Mouse (Mus musculus) liver, embryonic 15.5 days (tissue): Measurements from ENCODE around the gene Upp2. TPM values are rescaled to one million over a fixed set of nuclear protein-coding genes. Genes with fewer than 3 reads are reported as not detected.

Experiments
- ATAC-seq: fragments of 200-750 bp; cut with Nextera tagmentation; 2 replicates; pipeline ENCODE4 v1.8.0; 2017; ENCODE audit warnings: moderate number of reproducible peaks, mild to moderate bottlenecking, moderate library complexity; ENCODE audit not compliant: insufficient read depth
- H3K27ac ChIP-seq: fragments of 300-500 bp; sonication (generic); replicated peaks from 2 replicates; pipeline ENCODE4 v1.5.1; 2015; ENCODE audit warnings: mild to moderate bottlenecking, inconsistent platforms
- H3K27me3 ChIP-seq: fragments of 300-500 bp; sonication (generic); 2 replicates; pipeline ENCODE4 v1.6.1; 2015; ENCODE audit warnings: mild to moderate bottlenecking, inconsistent platforms
- H3K36me3 ChIP-seq: fragments of 300-500 bp; sonication (generic); replicated peaks from 2 replicates; pipeline ENCODE4 v1.6.1; 2015; ENCODE audit warnings: moderate library complexity, mild to moderate bottlenecking, inconsistent platforms
- H3K4me1 ChIP-seq: fragments of 300-500 bp; sonication (generic); replicated peaks from 2 replicates; pipeline ENCODE4 v1.6.1; 2015; ENCODE audit warnings: inconsistent platforms
- H3K4me2 ChIP-seq: fragments of 300-500 bp; sonication (generic); 2 replicates; pipeline ENCODE4 v1.6.1; 2015; ENCODE audit warnings: moderate library complexity, mild to moderate bottlenecking, inconsistent platforms
- H3K4me3 ChIP-seq: fragments of 300-500 bp; sonication (generic); replicated peaks from 2 replicates; pipeline ENCODE4 v1.5.1; 2015; ENCODE audit warnings: mild to moderate bottlenecking, inconsistent platforms
- H3K9ac ChIP-seq: fragments of 300-500 bp; sonication (generic); 2 replicates; pipeline ENCODE4 v1.6.1; 2015; ENCODE audit warnings: moderate library complexity, mild to moderate bottlenecking, inconsistent platforms
- H3K9me3 ChIP-seq: fragments of 300-500 bp; sonication (generic); replicated peaks from 2 replicates; pipeline ENCODE4 v1.6.1; 2016; ENCODE audit warnings: inconsistent platforms
- WGBS: fragments of 180-500 bp; shearing (Covaris S2); methylation state at CpG from one replicate; pipeline ENCODE4 v1.1.7; 2015; ENCODE audit warnings: mixed read lengths; ENCODE audit not compliant: insufficient replicate concordance; 5-methylcytosine and 5-hydroxymethylcytosine counted together
- polyA plus RNA-seq: library from polyadenylated mRNA; unstranded; fragments of >200 nt; fragmentation: Nextera tagmentation; extraction: Ambion mirVana; gene quantifications from 2 replicates; pipeline ENCODE4 v1.2.1, GENCODE M21; 2015

Gene Upp2
- polyA plus RNA-seq, 1 experiment from 2014 or later, result 1.9 TPM

GRCm38 (mm10) chr2:58758081-58758480, 191.0 kb downstream of the Upp2 start:
- H3K4me2 ChIP-seq, result no peak overlapping the region
- no peaks in the 10 kb centered on the region for H3K9me3 ChIP-seq
- no peak overlapping the region for H3K27ac ChIP-seq
- no peaks in the 10 kb centered on the region for H3K27me3 ChIP-seq
- no peaks in the 10 kb centered on the region for H3K36me3 ChIP-seq
- H3K4me3 ChIP-seq, result no peak overlapping the region
- no peaks in the 10 kb centered on the region for H3K4me1 ChIP-seq
- no peak for ATAC-seq
- WGBS, result 49% methylated on average over 2 of the region's 2 CpGs
- H3K9ac ChIP-seq, result no peak overlapping the region

GRCm38 (mm10) chr2:58759676-58760075, 192.6 kb downstream of the Upp2 start:
- H3K9ac ChIP-seq, result no peak overlapping the region
- H3K4me1 ChIP-seq, result no peaks in the 10 kb centered on the region
- 31% methylated on average over 5 of the region's 5 CpGs for WGBS
- H3K4me2 ChIP-seq, result no peak overlapping the region
- no peak overlapping the region for H3K4me3 ChIP-seq
- no peaks in the 10 kb centered on the region for H3K36me3 ChIP-seq
- ATAC-seq, result no peak
- H3K27ac ChIP-seq, result no peak overlapping the region
- H3K9me3 ChIP-seq, result no peaks in the 10 kb centered on the region
- H3K27me3 ChIP-seq, result no peaks in the 10 kb centered on the region

DNA sequence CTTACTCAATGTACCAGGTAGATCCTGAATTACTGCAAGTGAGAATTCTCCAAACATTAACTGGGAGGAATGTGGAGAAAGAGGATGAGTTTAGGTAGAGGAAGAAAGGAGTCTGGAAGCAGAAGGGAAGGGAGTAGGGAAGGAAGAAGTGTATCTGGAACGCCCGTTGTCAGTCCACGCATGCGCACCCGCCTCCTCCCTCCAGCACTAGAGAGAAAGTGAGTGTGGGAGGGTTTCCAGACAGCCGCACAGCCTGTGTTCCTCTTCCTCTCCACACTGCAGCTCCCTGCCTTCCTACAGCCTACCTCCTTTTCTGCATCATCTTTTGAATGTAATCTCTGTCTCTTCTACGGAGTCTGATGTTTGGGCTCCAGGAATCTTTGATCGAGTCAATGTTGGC, 198.0 kb downstream of the Upp2 start:
- Histone ChIP-seq H3K4me2 (no peak overlapping the region), H3K4me1 (no peaks in the 10 kb centered on the region), H3K9me3 (no peaks in the 10 kb centered on the region), H3K36me3 (no peaks in the 10 kb centered on the region), H3K4me3 (no peak overlapping the region), H3K27ac (no peak overlapping the region), H3K9ac (no peak overlapping the region), H3K27me3 (no peaks in the 10 kb centered on the region)
- ATAC-seq, result no peak
- WGBS, result 69% methylated on average over 8 of the region's 8 CpGs

DNA sequence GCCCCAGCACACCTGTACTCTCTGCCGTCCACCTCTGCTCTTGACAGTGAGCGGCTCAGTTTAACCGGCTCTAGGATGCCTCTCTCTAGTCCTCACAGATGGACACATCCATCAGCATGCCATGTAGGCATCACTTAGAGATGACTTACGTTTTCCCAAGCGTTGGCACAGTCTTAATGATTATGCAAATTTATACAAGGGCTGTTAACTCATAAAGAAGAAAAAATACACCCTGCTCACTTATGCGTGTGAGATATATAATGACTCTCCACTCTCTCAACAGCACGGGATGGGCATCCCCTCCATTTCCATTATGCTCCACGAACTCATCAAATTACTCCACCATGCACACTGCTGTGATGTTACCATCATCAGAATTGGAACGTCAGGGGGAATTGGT, 206.7 kb downstream of the Upp2 start:
- H3K36me3 ChIP-seq, result no peaks in the 10 kb centered on the region
- ATAC-seq, result no peak
- no peaks in the 10 kb centered on the region for H3K9me3 ChIP-seq
- H3K27ac ChIP-seq, result no peak overlapping the region
- H3K9ac ChIP-seq, result no peak overlapping the region
- 64% methylated on average over 9 of the region's 9 CpGs for WGBS
- H3K4me3 ChIP-seq, result no peak overlapping the region
- no peaks in the 10 kb centered on the region for H3K4me1 ChIP-seq
- no peak overlapping the region for H3K4me2 ChIP-seq
- H3K27me3 ChIP-seq, result no peaks in the 10 kb centered on the region

GRCm38 (mm10) chr2:58778986-58779495, 211.9 kb downstream of the Upp2 start:
- no peaks in the 10 kb centered on the region for H3K9me3 ChIP-seq
- no peaks in the 10 kb centered on the region for H3K4me1 ChIP-seq
- H3K9ac ChIP-seq, result no peak overlapping the region
- H3K4me3 ChIP-seq, result no peak overlapping the region
- no peak overlapping the region for H3K4me2 ChIP-seq
- no peak overlapping the region for H3K27ac ChIP-seq
- no peak for ATAC-seq
- no peaks in the 10 kb centered on the region for H3K36me3 ChIP-seq
- WGBS, result 52% methylated on average over 3 of the region's 3 CpGs
- no peaks in the 10 kb centered on the region for H3K27me3 ChIP-seq

DNA sequence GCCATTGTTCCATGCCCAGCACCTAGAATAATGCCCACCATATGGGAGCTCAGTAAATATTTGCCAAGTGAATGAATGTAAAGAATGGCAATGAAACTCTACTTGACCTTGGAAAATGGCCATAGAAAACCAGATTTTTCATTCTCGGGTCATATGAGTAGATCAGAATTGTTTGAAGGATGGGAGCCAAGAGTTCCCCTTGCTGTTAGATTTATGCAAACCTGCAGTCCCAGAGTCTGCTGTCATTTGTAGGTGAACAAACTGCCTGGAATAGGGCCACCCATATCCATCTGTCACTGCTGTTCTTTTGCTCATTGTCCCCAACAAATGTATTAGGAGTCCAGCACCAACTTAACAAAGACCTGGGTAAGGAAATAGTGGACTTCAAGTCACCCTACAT, 216.4 kb downstream of the Upp2 start:
- WGBS, result 64% methylated on average over 1 of the region's 1 CpGs
- ATAC-seq, result no peak

GRCm38 (mm10) chr2:58786177-58786576, 219.1 kb downstream of the Upp2 start:
- ATAC-seq, result no peak
- Histone ChIP-seq H3K9ac (no peak overlapping the region), H3K9me3 (no peaks in the 10 kb centered on the region), H3K4me2 (no peak overlapping the region), H3K27me3 (no peaks in the 10 kb centered on the region), H3K27ac (no peak overlapping the region), H3K36me3 (no peaks in the 10 kb centered on the region), H3K4me1 (no peaks in the 10 kb centered on the region), H3K4me3 (no peak overlapping the region)
- 63% methylated on average over 3 of the region's 3 CpGs for WGBS

More for the DNA sequence above, 216.4 kb downstream of the Upp2 start:
- Histone ChIP-seq H3K9ac (no peak overlapping the region), H3K4me2 (no peak overlapping the region), H3K27ac (no peak overlapping the region), H3K36me3 (no peaks in the 10 kb centered on the region), H3K27me3 (no peaks in the 10 kb centered on the region), H3K9me3 (no peaks in the 10 kb centered on the region), H3K4me3 (no peak overlapping the region), H3K4me1 (no peaks in the 10 kb centered on the region)

- 60% methylated on average over 8 of the region's 8 CpGs for WGBS
- Histone ChIP-seq H3K9me3 (no peaks in the 10 kb centered on the region), H3K4me1 (no peaks in the 10 kb centered on the region), H3K36me3 (no peaks in the 10 kb centered on the region), H3K4me3 (no peak overlapping the region), H3K27me3 (no peaks in the 10 kb centered on the region), H3K27ac (no peak overlapping the region), H3K9ac (no peak overlapping the region), H3K4me2 (no peak overlapping the region)
- ATAC-seq, result no peak
Observed at GRCm38 (mm10) chr2:58786681-58787080, 219.6 kb downstream of the Upp2 start.

- Histone ChIP-seq H3K4me3 (no peak overlapping the region), H3K9me3 (no peaks in the 10 kb centered on the region), H3K36me3 (no peaks in the 10 kb centered on the region), H3K4me2 (no peak overlapping the region), H3K27ac (no peak overlapping the region), H3K4me1 (no peaks in the 10 kb centered on the region), H3K27me3 (no peaks in the 10 kb centered on the region), H3K9ac (no peak overlapping the region)
- no peak for ATAC-seq
- 52% methylated on average over 7 of the region's 7 CpGs for WGBS
Observed at GRCm38 (mm10) chr2:58787360-58787759, 220.3 kb downstream of the Upp2 start.

DNA sequence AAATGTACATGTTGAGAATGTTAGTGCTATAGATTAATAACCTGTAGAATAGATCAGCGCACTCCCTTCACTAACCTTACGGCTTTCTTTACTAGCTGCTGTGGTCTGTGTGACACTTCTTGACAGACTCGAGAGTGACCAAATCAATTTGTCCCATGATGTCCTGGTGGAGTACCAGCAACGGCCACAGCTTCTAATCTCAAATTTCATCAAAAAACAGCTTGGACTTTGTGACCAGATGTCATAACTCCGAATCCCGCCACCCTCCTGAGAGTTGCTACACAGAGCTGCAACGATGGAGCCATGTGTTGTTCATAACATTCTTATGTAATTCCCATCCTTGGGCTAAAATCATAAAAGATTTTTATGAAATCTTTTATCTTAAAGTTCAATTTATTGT, 222.8 kb downstream of the Upp2 start:
- no peak overlapping the region for H3K4me3 ChIP-seq
- H3K9me3 ChIP-seq, result no peaks in the 10 kb centered on the region
- H3K4me2 ChIP-seq, result no peak overlapping the region
- H3K9ac ChIP-seq, result no peak overlapping the region
- H3K27ac ChIP-seq, result no peak overlapping the region
- H3K27me3 ChIP-seq, result no peaks in the 10 kb centered on the region
- ATAC-seq, result no peak
- H3K4me1 ChIP-seq, result no peaks in the 10 kb centered on the region
- H3K36me3 ChIP-seq, result no peaks in the 10 kb centered on the region
- 62% methylated on average over 7 of the region's 7 CpGs for WGBS

DNA sequence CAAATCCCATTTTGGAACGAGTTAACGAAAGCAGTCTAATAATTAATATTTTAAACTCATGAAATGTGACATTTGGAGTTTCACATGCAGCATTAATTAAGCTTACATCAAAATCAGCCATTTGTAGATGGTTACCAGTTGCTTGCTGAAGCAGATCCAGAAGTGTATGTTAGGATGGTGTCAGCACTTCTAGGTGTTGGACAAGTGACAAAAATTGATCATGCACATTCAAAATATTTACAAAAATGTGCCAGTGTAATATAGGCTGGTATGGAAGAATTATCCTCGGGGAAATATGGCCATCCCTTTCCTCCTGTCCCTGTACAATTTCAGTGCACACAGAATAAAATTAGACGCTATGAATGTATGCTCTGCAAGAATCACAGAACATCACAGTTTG, 223.3 kb downstream of the Upp2 start:
- H3K9me3 ChIP-seq, result no peaks in the 10 kb centered on the region
- no peaks in the 10 kb centered on the region for H3K36me3 ChIP-seq
- no peaks in the 10 kb centered on the region for H3K27me3 ChIP-seq
- 67% methylated on average over 4 of the region's 4 CpGs for WGBS
- no peak for ATAC-seq
- no peak overlapping the region for H3K4me2 ChIP-seq
- H3K4me1 ChIP-seq, result no peaks in the 10 kb centered on the region
- H3K9ac ChIP-seq, result no peak overlapping the region
- no peak overlapping the region for H3K4me3 ChIP-seq
- H3K27ac ChIP-seq, result no peak overlapping the region

DNA sequence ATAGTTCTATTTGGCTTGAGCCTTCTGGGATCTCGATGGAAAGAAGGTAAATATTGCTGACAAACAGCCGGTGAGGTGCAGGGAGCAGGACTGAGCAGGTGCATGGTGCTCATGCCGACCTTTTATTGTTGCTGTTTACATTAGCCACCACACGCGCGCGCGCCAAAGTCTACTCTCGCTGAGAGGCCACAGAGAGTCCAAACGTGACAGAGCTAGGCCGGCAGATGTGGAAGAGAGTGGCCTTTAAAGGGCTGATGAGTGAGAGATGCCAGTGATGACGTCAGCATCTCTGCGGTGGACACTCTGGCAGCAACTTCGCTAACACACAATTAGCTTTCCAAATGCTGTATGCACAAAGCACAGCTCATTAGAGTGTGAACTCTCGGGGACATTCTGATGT, 227.4 kb downstream of the Upp2 start:
- ATAC-seq, result no peak; the same call in 1 of the 2 replicates

More for the DNA sequence above, 227.4 kb downstream of the Upp2 start:
- Histone ChIP-seq H3K27ac (no peak overlapping the region), H3K4me2 (no peak overlapping the region), H3K9ac (no peak overlapping the region), H3K4me3 (no peak overlapping the region), H3K4me1 (no peaks in the 10 kb centered on the region), H3K27me3 (no peaks in the 10 kb centered on the region), H3K36me3 (no peaks in the 10 kb centered on the region), H3K9me3 (no peaks in the 10 kb centered on the region)
- WGBS, result 68% methylated on average over 15 of the region's 15 CpGs
